Mouse (Mus musculus): ENCODE results near the gene Dcps.
A peak's percentile ranks its signal among the peaks of the same experiment; 100 is the strongest.

Dcps gene

DNA sequence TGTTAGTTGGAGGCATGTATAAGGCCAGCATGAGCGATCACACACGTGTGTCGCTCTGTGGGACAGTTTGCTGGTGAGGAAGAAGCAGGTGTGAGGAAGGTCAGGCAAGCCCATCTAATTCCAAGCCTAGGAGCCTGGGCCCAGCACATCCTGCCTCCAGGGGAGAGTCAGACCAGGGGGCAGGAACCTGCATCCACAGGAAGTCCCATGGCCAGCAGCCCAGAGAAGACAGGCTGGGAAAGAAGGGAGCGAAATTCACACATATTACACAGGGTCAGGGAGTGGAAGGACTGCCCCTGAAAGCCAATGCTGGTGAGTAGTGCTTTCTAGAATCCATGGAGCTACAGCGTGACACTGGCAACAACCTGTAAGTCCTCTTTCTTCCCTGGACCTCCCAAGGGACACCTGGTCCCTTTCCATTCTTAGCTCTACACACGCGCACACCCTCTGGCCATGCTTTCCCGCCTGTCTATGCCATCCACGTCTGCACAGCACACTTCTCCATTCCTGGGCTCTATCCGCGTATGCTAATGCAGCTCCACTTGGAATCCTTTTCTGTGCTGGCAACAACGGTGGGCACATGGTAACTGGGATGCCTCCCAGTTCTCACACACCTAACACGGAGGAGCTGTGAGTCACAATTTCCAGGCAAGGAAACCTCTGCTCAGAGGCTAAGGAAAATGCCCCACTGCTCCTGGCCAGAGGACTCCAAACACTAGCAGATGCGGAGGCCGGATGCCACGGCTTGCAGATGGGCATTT is 44.0 kb downstream of the Dcps start:
- no peak for DNase-seq (ENCODE audit: low spot score in 2 of 2)

DNA sequence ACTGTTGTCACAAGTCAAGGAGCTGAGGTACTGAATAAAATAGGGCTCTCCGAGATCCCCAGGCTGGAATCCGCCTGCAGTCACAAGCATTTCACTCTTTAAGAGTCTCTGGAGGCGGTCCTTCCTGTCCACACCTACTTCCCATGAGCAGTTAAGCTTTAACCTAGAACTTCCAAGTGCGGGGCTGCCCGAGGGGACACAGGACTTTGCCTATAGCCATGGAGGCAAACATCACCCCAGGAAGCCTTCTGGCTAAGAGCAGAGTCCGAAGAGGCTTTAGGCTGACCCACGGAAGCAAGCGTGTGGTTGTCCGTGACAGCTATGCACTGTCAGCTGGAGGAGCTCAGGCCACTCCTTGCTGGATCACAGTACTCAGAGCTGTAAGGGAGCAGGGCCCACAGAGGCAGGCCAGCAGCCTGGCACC is 46.9 kb downstream of the Dcps start:
- DNase-seq (ENCODE audit: low spot score in 2 of 2) = no peak

DNA sequence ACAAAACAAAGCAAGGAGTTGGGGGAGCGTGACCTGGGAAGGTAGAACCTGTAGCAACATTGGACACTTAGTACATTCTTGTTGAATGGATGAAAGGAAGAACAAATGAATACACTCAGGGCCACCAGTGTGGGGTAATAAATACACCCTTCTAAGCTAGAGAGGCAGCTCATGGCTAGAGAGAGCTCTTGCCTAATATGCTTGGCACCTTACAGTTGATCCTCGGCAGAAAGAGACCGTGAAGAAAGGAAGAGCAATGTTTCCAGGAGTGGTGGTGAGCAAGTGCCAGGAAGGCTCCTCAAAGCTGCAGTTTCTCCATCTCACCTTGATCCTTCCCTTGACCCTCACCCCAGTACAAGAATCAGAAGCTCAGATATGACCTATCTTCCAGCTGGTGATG is 47.3 kb downstream of the Dcps start:
- DNase-seq (ENCODE audit: low spot score in 2 of 2) = no peak

DNA sequence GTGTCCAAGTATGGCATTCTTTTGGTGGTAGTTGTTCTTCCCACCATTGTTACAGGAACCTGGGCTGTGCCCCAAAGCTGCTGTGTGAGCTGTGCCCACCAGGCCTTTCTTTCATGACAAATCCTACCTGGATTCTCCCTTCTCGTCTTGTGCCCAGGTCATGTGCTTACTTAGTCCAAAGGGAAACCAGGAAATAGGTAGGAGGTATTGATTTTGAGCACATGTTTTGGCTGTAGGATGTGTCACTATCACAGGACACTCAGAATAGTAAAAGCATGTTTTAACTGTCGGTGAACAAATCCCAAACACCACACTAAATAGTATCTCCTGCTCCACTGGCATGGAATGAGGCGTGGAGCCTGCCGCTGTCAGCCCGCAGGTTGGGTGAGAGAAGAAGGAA is 48.3 kb downstream of the Dcps start:
- no peak for DNase-seq (ENCODE audit: low spot score in 2 of 2)

DNA sequence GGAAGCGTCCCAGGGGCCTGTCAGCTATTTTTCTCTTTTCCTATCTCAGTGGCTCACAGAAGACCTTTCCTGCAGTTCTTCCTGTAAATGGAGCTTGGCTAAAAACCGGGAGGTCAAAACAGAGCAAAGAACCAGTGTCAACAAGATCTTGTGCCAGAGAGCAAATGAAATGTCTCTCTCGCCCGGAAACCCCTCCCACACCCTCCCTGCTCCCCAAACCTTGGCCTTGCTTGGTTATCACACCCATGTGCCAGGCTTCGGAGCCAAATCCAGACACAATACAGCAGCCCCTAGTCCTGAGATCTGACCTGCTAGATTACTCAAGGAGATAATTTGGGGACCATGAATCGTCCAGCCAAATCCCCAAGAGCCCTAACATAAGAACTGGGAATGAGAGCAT is 48.7 kb downstream of the Dcps start:
- no peak for DNase-seq (ENCODE audit: low spot score in 2 of 2)

DNA sequence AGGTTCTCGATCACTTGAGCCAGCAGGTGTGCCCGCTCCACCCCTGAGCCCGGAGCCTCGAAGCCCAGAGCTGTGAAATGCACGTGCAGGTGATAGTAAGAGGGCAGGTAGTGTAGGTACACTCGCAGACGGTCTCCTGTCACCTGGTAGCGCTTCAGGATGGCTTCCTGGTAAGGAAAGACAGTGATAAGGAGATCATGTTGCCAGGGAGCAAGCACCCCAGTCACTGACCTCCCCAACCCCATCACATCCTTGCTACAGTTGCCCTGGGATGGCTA is 51.2 kb downstream of the Dcps start:
- no peak for DNase-seq (ENCODE audit: low spot score in 2 of 2)

DNA sequence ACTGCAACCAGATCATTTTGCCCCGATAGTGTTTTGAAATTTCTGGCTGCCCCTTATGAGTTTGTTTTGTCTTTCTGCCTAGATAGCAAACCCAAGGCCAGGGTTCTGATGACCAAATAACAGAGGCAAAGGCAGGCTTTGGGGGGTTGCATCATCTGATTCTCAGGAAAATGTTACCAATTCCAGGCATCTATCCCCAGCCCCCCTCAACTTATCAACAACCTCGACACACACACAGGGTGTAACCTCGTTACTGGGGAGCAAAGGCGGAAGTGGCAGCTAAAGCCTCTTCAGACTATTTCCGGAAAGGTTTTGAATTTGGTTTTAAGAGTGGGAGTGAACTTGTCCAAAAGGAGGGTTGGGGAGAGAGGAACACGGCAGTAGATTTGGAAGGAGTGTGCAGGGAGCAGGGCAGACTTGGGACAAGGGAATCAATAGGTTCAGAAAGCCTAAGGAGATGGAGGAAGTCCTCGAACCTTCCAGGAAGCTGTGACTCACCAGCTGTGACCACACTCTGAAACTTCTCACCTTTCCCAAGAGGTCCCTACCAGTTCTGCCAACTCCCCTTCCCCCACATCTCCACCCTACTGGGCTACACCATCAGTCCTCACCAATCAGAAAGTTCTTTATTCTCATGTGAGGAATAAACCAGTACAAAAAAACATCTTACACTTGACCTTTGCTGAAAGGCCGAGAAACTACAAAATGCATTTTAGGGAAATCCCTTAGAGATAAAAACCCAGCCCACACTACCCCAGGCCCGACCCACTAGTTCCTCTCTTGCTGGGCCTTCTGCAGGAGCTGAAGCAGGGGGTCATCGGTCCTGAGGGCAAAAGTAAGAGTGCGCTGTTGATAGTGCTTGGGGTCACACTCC is 51.8 kb downstream of the Dcps start:
- DNase-seq (ENCODE audit: low spot score in 2 of 2) = no peak

DNA sequence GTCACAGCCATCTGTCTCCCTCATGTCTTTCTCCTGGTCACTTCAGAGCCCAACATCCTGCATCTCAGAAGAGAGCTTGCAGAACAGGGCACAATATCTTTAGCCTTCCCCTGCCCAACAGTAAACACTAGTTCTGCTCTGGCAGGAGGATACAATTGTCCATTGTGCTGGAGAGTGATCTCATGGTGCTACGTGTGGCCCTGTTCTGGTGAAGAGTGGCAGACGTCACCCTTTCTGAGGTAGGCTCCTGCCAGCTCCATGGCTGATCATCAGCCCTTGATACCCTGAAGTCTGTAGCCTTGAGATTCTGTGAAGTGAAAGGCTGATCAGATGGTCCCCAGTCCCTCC is 52.4 kb downstream of the Dcps start:
- DNase-seq (ENCODE audit: low spot score in 2 of 2) = no peak

DNA sequence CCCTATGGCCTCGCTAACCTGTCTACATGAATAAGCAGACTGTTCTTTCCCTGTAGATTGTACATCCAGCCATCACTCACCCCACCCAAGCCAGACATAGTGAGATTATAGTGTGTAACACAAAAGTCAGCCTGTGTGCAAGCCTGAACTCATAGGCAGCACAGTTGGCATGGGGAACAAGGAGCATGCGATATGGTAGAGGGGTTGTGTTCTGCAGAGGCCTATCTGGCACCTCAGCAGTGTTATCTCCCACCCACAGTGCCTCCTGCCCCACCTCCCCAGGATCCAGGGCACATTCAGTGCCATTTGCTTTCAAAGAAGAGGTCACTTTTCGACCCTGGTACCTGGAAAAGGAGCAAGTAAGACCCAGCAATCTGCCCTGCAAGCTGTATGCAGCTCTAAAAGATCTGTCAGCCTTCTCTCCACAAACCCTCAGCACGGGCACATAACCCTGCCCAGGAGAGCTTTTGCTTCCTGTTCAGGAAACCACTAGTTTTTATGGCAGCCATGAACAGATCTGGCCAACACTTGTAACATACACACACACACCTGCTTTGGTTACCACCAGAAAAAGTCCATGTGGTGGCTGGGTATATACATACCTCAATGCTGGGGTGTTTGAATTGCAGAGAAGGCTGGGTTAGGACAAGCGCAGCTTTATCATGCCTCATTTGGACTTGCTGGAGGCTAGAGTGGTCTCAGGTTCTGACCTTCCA is 53.2 kb downstream of the Dcps start:
- DNase-seq (ENCODE audit: low spot score in 2 of 2) = no peak

DNA sequence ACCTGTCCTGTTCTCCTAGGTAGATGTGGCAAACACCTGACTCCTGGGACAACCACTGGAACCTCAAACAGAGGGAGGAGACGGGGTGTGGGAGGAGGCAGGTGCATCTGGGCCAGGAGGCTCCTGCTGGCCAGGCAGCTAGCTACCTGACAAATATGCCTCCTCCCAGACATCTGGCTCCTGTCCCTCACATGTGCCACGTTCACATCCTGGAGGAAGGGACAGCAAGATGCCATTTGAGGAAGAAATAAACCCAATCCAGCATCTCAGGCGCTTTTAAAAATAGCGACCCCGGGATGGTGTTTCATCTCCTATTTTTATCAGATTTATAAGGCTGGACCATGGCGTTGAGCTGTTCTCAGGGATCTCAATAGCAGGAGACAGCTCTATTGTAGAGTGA is 56.7 kb downstream of the Dcps start, which contains the start of gene St3gal4:
Gene St3gal4, minus strand, starts transcription at position 101 of the 400 bp plus-strand sequence.
- no peak for DNase-seq (ENCODE audit: low spot score in 2 of 2)

DNA sequence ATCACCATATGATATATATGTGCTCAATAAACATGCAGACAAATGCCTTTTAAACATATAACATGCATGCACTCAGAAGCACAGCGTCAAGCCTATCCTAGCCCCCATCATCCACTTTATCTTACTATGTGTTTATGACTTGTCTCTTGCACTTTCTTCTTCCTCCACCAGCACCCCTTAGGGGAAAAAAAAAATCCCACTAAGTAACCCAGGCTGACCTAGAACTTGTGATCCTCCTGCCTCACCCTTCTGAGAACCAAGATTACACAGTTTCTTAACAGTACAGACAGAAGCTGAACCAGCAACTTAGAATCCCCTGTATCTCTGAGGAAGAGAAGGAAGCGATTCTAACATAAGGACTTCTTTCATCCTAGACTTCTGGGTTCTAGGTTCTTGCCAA is 57.3 kb downstream of the Dcps start:
- no peak for DNase-seq (ENCODE audit: low spot score in 2 of 2)

DNA sequence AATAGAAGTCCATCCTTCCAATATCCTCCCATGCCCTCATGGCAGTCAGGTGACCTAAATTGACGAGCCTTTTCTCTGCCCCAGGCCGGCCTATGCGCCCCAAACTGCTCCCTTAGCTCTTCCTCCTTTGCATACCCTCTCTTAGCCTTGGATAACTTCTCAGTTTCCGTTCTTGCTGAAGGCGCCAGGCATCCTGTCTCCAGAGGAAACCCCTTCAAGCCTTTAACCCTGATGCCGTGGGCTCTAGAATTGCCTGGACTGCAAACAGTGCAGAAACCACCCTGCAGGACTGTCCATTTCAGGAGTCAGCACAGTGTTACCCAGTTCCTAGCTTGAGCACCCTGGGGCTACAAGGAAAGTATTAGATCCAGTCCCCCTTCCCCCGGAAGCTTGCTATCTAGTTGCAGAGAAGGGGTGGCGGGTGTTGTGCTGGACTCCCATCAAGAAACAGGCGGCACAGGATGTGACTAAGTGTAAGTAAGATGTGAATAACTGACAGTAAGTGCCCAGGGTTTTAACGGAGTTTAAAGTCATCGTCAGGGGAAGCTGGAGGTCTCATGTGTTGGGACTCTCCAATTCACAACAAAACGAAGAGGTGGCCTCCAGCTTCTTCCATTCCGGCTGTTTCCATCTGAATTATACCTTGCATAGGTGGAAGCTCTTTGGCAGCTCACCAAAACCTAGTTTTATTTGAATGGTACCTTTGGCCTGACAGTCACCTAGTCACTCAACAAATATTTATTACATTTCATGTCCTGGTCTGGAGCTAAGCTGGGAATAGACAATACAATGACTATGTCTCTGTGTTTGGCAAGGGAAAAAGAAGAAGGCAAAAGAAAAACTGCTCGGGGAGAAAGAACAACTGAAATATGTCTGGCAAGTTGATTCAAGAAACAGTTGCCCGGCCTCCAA is 58.2 kb downstream of the Dcps start:
- DNase-seq (ENCODE audit: low spot score in 2 of 2) = no peak

DNA sequence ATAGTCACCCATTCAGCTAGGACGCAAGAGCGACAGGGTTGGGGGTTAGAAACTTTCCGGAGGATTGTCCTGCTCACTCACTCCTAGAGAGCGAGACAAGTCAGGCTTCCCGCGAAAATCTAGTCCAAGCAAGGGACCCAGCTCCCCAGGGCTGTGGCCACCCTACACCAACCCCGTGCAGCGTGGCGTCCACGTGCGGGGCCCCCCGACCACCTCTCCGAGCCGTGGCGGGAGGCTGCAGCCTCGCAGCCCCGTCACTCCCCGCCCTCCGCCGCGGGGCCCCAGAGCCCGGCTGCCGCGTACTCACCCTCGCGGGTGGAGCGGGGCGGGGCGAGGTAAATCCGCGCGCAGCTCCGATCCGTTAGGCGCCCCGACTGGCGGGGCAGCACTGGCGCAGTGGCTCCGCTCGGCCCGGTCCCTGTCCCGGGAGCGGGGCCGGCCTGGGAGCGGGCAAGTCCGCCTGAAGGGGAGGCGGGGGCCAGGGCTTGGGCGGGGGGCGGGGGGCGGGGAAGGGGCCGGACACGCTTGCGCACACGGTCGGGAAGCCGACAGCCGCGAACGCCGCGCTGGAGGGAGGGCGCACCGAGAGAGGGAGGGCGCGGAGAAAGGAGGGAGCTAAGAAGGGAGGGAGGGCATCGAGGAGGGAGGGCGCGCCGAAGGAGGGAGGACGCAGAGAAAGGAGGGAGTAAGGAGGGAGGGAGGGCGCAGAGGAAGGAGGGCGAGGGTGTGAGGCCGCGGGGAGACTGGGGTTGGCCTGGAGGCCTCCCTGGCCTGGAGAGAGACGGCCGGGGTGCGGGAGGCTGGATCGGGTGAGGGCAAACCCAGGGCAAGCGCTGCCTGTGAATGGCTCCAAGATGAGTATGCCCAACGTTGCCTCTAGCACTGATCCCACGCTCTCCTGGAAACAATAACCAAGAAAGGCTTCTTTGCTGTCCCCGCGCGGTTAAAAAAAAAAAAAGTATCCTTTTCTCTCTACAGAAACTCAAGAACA is 59.2 kb downstream of the Dcps start:
- DNase-seq (ENCODE audit: low spot score in 2 of 2) = peak; percentile 42 to 72

DNA sequence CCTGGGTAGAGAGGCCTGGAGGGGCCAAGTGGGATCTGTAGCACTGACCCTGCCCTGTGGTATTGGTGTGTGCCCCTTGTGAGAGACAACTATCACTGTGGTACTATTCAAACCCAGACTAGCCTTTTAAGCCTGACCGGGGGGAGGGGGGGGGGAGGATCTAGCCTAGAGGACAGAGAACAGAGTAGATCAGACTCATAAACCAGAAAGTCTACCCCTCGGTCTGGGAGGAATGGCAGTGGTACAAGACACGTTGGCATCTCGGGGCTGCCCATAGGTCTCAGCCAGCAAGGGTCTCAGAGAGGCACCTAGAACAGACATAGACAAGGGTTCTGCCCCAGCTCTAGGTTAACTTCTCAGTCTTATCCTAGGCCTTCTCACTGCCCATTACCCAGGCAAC is 60.1 kb downstream of the Dcps start:
- peak in 1 of 2 experiments; percentile 13 for DNase-seq (ENCODE audit: low spot score in 2 of 2)

DNA sequence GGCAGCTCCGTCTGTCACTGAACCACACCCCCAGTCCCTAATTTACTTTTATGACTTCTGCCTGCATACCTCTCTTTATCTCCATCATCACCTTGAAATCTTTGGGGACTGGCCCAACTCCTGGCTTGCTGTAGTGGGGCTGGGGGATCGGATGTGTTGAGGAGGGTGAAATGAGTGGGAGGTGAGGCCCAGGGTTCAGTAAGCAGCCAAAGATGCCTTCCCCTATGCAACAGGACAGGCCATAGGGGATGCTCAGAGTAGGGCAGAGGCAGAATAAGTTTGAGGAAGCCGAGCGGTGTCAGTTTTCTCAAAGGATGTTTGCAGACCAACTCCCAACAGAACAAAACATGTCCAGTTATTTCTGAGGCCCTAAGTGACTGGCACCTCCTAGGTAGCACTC is 60.6 kb downstream of the Dcps start:
- peak in 1 of 2 experiments; percentile 7 for DNase-seq (ENCODE audit: low spot score in 2 of 2)

DNA sequence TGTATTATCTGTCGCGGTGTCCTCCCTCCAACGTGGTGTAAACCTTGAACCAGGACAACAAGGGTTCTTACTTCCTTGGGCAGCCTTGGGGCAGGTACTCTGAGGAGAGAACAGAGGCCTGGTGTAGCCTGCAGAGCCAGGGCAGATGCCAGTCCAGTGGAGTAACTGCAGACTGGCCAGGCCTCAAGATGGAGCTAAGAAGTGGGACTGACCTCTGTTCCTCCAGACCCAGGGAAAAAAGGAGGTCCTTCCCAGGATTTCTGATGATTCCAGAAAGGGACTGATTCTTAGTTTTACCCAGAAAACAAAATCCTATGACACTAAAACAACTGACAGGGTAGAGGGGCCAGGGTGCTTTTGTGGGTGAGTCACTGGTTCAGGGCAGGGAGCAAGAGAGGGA is 61.6 kb downstream of the Dcps start:
- DNase-seq (ENCODE audit: low spot score in 2 of 2) = no peak

DNA sequence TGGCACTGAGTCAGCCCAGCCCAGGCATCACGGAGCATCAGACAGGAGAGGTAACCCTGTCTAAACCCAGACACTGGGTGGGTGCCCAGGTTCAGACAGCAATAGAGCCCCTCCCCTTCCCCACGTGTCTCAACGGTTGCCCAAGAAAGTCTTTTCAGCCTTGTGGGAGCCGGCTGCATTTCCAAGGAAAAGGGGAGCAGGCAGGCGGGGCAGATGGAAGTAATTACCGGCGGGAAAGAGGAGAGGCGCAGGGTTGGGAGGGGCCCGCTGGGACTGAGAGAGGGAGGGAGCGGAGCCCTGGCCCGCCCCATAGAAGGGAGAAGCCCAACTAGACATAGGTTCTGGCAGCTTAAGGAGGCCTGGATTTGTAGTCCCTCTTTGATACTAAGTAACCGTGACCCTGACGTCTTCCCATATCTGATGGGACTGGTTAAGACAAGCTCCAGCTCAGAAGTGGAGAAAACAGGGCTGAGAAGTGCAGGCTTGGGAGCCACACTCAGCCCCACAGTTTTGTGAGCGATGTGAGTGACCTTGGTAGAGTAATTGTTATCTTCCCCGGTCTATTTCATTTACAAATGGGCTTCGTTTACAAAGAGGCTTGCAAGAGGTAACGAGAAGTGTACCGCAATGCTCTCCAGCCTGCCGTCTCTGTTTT is 63.8 kb downstream of the Dcps start:
- DNase-seq (ENCODE audit: low spot score in 2 of 2) = no peak

DNA sequence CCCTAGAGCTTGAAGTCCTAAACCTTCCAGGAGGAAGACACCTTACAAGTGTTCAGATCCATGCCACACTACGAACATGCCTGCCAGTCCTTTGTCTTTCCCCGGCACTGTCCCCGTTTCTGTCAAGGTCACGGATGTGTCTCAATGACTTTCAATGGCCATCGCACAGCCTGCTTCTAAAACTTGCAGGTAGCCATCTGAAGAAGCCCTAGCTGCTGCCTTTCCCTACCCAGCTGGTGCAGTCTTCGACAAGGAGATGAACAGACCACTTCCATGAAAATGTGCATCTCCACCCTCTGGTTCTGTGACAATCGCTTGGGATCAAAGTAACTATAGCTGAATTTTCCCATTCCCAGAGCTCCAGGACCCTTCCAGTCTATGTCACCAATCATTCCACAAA is 64.4 kb downstream of the Dcps start:
- DNase-seq (ENCODE audit: low spot score in 2 of 2) = no peak

DNA sequence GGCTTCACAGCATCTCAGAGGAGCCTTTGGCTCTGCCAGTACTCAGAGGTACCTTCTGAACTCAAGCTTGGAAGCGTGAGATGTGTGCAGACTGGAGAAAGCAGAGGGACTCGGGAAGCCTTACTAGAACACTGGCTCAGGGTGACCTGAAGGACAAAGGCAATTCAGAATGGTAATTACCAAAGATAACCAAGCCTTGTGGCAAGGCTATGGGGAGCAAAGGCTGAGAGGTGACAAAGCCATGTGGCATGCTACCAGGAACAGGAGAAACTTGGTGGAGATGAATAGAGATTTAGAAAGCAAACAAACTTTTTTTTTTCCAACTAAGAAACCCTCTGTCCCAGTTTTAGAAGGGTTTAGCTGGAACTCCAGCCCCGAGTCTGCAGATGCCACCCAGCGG is 65.3 kb downstream of the Dcps start:
- DNase-seq (ENCODE audit: low spot score in 2 of 2) = no peak

DNA sequence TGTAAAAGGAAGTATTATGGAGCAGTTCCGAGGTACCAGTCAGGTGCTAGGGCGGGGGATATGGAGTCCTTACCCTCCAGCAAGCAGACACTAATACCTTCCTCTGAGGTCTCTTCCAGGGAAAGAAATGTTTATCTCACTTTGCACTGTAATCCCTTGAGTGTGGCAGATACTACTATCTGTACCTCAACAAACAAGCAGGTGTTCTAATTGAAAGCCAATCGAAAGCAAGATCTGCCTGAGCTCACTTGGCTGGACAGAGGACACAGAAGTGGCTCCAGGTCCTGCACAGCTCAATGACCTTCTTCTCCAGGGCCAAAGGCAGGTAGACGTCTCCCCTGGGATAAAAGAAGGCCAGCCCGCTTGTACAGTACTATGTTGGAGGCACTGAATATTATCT is 65.8 kb downstream of the Dcps start:
- no peak for DNase-seq (ENCODE audit: low spot score in 2 of 2)
